Mouse (Mus musculus) midbrain, postnatal 0 days (tissue): ENCODE measurements around the gene Gm43517. TPM values are rescaled to one million over a fixed set of nuclear protein-coding genes. Genes with fewer than 3 reads are reported as not detected.

ENCODE experiments used
- ATAC-seq: fragments of 200-750 bp; cut with Nextera tagmentation; 2 replicates; pipeline ENCODE4 v1.8.0; 2017; ENCODE audit warnings: moderate number of reproducible peaks, mild to moderate bottlenecking, moderate TSS enrichment, moderate library complexity; ENCODE audit not compliant: low FRiP score
- DNase-seq: peaks from one replicate; pipeline ENCODE4 v3.0.0-alpha.2; 2015; ENCODE audit warnings: low spot score
- H3K27ac ChIP-seq: fragments of 300-500 bp; sonication (generic); 2 replicates; pipeline ENCODE4 v1.5.1; 2014; ENCODE audit warnings: low read depth, mild to moderate bottlenecking, low read length, mixed read lengths
- H3K27me3 ChIP-seq: fragments of 300-500 bp; sonication (generic); 2 replicates; pipeline ENCODE4 v1.6.1; 2014; ENCODE audit warnings: low read length, control low read depth, mixed read lengths; ENCODE audit not compliant: insufficient read depth
- H3K36me3 ChIP-seq: fragments of 300-500 bp; sonication (generic); 2 replicates; pipeline ENCODE4 v1.6.1; 2014; ENCODE audit warnings: low read length, control low read depth, mixed read lengths; ENCODE audit not compliant: insufficient read depth
- H3K4me1 ChIP-seq: fragments of 300-500 bp; sonication (generic); 2 replicates; pipeline ENCODE4 v1.6.1; 2014; ENCODE audit warnings: mild to moderate bottlenecking, control low read depth, antibody characterized with exemption, low read length, mixed read lengths; ENCODE audit not compliant: insufficient read depth
- H3K4me2 ChIP-seq: fragments of 300-500 bp; sonication (generic); 2 replicates; pipeline ENCODE4 v1.6.1; 2014; ENCODE audit warnings: low read depth, mild to moderate bottlenecking, low read length, mixed read lengths; ENCODE audit not compliant: poor library complexity, severe bottlenecking
- H3K4me3 ChIP-seq: fragments of 300-500 bp; sonication (generic); 2 replicates; pipeline ENCODE4 v1.5.1; 2014; ENCODE audit warnings: low read depth, mild to moderate bottlenecking, low read length, moderate library complexity
- H3K9ac ChIP-seq: fragments of 300-500 bp; sonication (generic); replicated peaks from 2 replicates; pipeline ENCODE4 v1.6.1; 2014; ENCODE audit warnings: mild to moderate bottlenecking, low read length, moderate library complexity, mixed read lengths; ENCODE audit not compliant: poor library complexity, severe bottlenecking
- H3K9me3 ChIP-seq: fragments of 300-500 bp; sonication (generic); 2 replicates; pipeline ENCODE4 v1.6.1; 2016; ENCODE audit warnings: low read length, control low read depth
- CTCF ChIP-seq: IDR thresholded peaks from 2 replicates; pipeline ENCODE4 v1.5.1; 2016; ENCODE audit warnings: antibody characterized with exemption, mild to moderate bottlenecking
- WGBS: fragments of 180-500 bp; shearing (Covaris S2); extraction: QIAGEN DNeasy Blood & Tissue Kit; methylation state at CpG from one replicate; pipeline ENCODE4 v1.1.7; 2014; 5-methylcytosine and 5-hydroxymethylcytosine counted together
- polyA plus RNA-seq: library from polyadenylated mRNA; unstranded; fragments of >200 nt; fragmentation: Nextera tagmentation; extraction: Ambion mirVana; gene quantifications from 2 replicates; pipeline ENCODE4 v1.2.1, GENCODE M21; 2015
- total RNA-seq: library from RNA; depleted of rRNA; stranded (reverse); fragments of >200 nt; gene quantifications from 2 replicates; pipeline ENCODE4 v1.2.3, GENCODE M21; 2014

The Gm43517 gene
- total and polyA plus RNA-seq, 2 experiments from 2014 or later = 0.27 TPM; not detected in 1

- Histone ChIP-seq H3K9ac (no peak overlapping the region), H3K4me1 (no peaks in the 10 kb centered on the region), H3K27me3 (peaks cover 63% of the 10 kb centered on the region), H3K27ac (no peak overlapping the region), H3K36me3 (no peaks in the 10 kb centered on the region), H3K4me3 (peak overlapping the region; percentile 12; the same call in 1 of the 2 replicates), H3K9me3 (no peaks in the 10 kb centered on the region), H3K4me2 (peak overlapping the region; percentile 12; the same call in 1 of the 2 replicates)
- under 1% methylated on average over 47 of the region's 67 CpGs for WGBS
- TF ChIP-seq CTCF = no peak
- ATAC-seq = no peak
- no peak for DNase-seq
Measured at GRCm38 (mm10) chr12:49383521-49384133, 1.3 kb upstream of the Gm43517 start.

- Histone ChIP-seq H3K4me3 (no peak overlapping the region), H3K4me2 (no peak overlapping the region), H3K27me3 (peaks cover 56% of the 10 kb centered on the region), H3K36me3 (no peaks in the 10 kb centered on the region), H3K4me1 (no peaks in the 10 kb centered on the region), H3K9ac (no peak overlapping the region), H3K27ac (no peak overlapping the region), H3K9me3 (no peaks in the 10 kb centered on the region)
- ATAC-seq = no peak
- no peak for DNase-seq
- no peak for TF ChIP-seq CTCF
- WGBS = 2% methylated on average over 22 of the region's 66 CpGs
Measured at GRCm38 (mm10) chr12:49384295-49384875, 589 bp upstream of the Gm43517 start.

- ATAC-seq (no peak), DNase-seq (no peak)
- WGBS = under 1% methylated on average over 23 of the region's 23 CpGs
- Histone ChIP-seq H3K4me1 (no peaks in the 10 kb centered on the region), H3K9ac (no peak overlapping the region), H3K9me3 (no peaks in the 10 kb centered on the region), H3K27ac (no peak overlapping the region), H3K4me2 (no peak overlapping the region), H3K36me3 (no peaks in the 10 kb centered on the region), H3K4me3 (no peak overlapping the region), H3K27me3 (peaks cover 50% of the 10 kb centered on the region)
- TF ChIP-seq CTCF = no peak
Measured at GRCm38 (mm10) chr12:49385631-49385990, 637 bp downstream of the Gm43517 start.

- H3K4me3 ChIP-seq = no peak overlapping the region
- no peak for ATAC-seq
- TF ChIP-seq CTCF = no peak
- H3K27ac ChIP-seq = no peak overlapping the region
- H3K4me1 ChIP-seq = no peaks in the 10 kb centered on the region
- H3K4me2 ChIP-seq = no peak overlapping the region
- DNase-seq = no peak
- 11% methylated on average over 10 of the region's 10 CpGs for WGBS
- no peaks in the 10 kb centered on the region for H3K9me3 ChIP-seq
- H3K9ac ChIP-seq = no peak overlapping the region
- no peaks in the 10 kb centered on the region for H3K36me3 ChIP-seq
- peaks cover 50% of the 10 kb centered on the region for H3K27me3 ChIP-seq
Measured at GRCm38 (mm10) chr12:49386081-49386805, 1.3 kb downstream of the Gm43517 start.

- no peaks in the 10 kb centered on the region for H3K4me1 ChIP-seq
- no peak for TF ChIP-seq CTCF
- no peak overlapping the region for H3K4me3 ChIP-seq
- H3K9ac ChIP-seq = no peak overlapping the region
- H3K27ac ChIP-seq = no peak overlapping the region
- no peaks in the 10 kb centered on the region for H3K36me3 ChIP-seq
- no peak for DNase-seq
- WGBS = 16% methylated on average over 2 of the region's 2 CpGs
- H3K27me3 ChIP-seq = peaks cover 57% of the 10 kb centered on the region
- H3K4me2 ChIP-seq = no peak overlapping the region
- H3K9me3 ChIP-seq = no peaks in the 10 kb centered on the region
- ATAC-seq = no peak
Measured at GRCm38 (mm10) chr12:49387856-49388598, 3.1 kb downstream of the Gm43517 start.
